Mouse (Mus musculus): ENCODE measurements around the gene Fam221b.

DNA sequence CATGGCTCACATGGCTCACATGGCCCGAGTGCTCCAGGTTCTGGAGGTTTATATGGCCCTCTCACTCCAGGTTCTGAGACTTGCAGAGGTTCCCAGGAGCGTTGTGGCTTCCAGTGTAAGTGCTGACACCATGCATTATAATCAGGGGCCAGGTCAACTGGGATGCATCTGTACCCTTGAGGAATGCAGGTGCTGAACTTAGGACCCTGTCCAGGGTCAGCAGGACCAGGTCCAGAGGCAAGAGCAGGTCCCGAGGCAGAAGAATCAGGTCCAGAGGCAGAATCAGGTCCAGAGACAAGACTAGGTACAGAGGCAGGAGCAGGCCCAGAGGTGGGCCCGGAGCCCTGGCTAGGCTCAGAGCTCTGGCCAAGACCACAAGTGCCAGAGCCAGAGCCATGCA lies 16.2 kb downstream of the Fam221b start:
- no peak for TF ChIP-seq HCFC1 (IDR thresholded peaks at IDR 0.05; ENCODE audit: borderline replicate concordance, insufficient read depth, low read length)
- TF ChIP-seq ZC3H11A (IDR thresholded peaks at IDR 0.05; ENCODE audit: borderline replicate concordance, low read depth, low read length) = no peak
